Mouse (Mus musculus): ENCODE measurements at regions not wholly inside any gene's neighbourhood (a gene's known extent, or its start where the extent isn't known, plus 50 kb on each side); places are given as distances from the start of the nearest gene placed in this dataset.

DNA sequence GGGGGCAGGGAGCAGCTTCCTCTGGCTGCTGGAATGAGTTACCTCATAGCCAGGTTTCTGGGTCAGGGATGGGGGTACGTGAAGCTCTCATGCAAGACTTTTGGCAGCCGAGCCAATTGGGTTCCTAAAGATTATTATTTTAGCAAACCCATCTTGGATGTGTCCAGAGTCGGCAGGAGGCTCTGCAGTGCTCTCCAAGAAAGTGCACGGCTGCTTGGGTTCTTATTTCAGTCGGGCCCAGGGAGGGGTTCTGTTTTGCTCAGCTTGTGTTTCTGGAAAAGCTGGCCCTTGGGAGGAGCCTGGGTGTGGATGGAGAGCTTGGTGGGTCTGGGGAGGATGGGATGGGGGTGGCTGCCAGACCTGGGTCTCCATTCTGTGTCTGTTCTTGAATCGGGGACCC lies 70.8 kb downstream of the Gm26897 start:
- TF ChIP-seq CTCF (IDR thresholded peaks at IDR 0.05) (no peak), EP300 (IDR thresholded peaks at IDR 0.05) (no peak)
